Mouse (Mus musculus) hindbrain, embryonic 15.5 days (tissue): ENCODE measurements around the gene Fgf22. TPM values are rescaled to one million over a fixed set of nuclear protein-coding genes. Genes with fewer than 3 reads are reported as not detected.
A peak's percentile ranks its signal among the peaks of the same experiment; 100 is the strongest.

ENCODE experiments used
- ATAC-seq: fragments of 200-750 bp; cut with Nextera tagmentation; 2 replicates; pipeline ENCODE4 v1.8.0; 2017; ENCODE audit warnings: low read depth, moderate number of reproducible peaks, moderate TSS enrichment; ENCODE audit not compliant: low FRiP score
- H3K27ac ChIP-seq: fragments of 300-500 bp; sonication (generic); replicated peaks from 2 replicates; pipeline ENCODE4 v1.5.1; 2015; ENCODE audit warnings: mild to moderate bottlenecking, inconsistent platforms
- H3K27me3 ChIP-seq: fragments of 300-500 bp; sonication (generic); 2 replicates; pipeline ENCODE4 v1.6.1; 2015; ENCODE audit warnings: control low read depth, inconsistent platforms
- H3K36me3 ChIP-seq: fragments of 300-500 bp; sonication (generic); 2 replicates; pipeline ENCODE4 v1.6.1; 2015; ENCODE audit warnings: control low read depth, inconsistent platforms
- H3K4me1 ChIP-seq: fragments of 300-500 bp; sonication (generic); replicated peaks from 2 replicates; pipeline ENCODE4 v1.6.1; 2015; ENCODE audit warnings: control low read depth, inconsistent platforms
- H3K4me2 ChIP-seq: fragments of 300-500 bp; sonication (generic); 2 replicates; pipeline ENCODE4 v1.6.1; 2015; ENCODE audit warnings: moderate library complexity, mild to moderate bottlenecking, inconsistent platforms
- H3K4me3 ChIP-seq: fragments of 300-500 bp; sonication (generic); 2 replicates; pipeline ENCODE4 v1.5.1; 2015; ENCODE audit warnings: mild to moderate bottlenecking, inconsistent platforms
- H3K9ac ChIP-seq: fragments of 300-500 bp; sonication (generic); 2 replicates; pipeline ENCODE4 v1.6.1; 2015; ENCODE audit warnings: inconsistent platforms
- H3K9me3 ChIP-seq: fragments of 300-500 bp; sonication (generic); 2 replicates; pipeline ENCODE4 v1.6.1; 2016; ENCODE audit warnings: control low read depth, inconsistent platforms
- WGBS: fragments of 180-500 bp; shearing (Covaris S2); methylation state at CpG from one replicate; pipeline ENCODE4 v1.1.7; 2015; 5-methylcytosine and 5-hydroxymethylcytosine counted together
- polyA plus RNA-seq: library from polyadenylated mRNA; unstranded; fragments of >200 nt; fragmentation: Nextera tagmentation; extraction: Ambion mirVana; gene quantifications from 2 replicates; pipeline ENCODE4 v1.2.1, GENCODE M21; 2015

The Fgf22 gene
- polyA plus RNA-seq, 1 experiment from 2014 or later: 2.2 TPM

- ATAC-seq: peak; percentile 57
- H3K4me3 ChIP-seq: peak within 1 kb of the TSS; percentile 86
- peak within 1 kb of the TSS; percentile 64 for H3K27ac ChIP-seq
- peaks cover 28% of the 10 kb centered on the region for H3K4me1 ChIP-seq
- 2% methylated on average over 54 of the region's 91 CpGs for whole genome bisulfite sequencing
- peaks cover 24% of the 10 kb centered on the region for H3K27me3 ChIP-seq
- peak within 1 kb of the TSS; percentile 84 for H3K9ac ChIP-seq
- H3K4me2 ChIP-seq: peak within 1 kb of the TSS; percentile 82
- peaks cover 5% of the 10 kb centered on the region for H3K36me3 ChIP-seq
- no peaks in the 10 kb centered on the region for H3K9me3 ChIP-seq
Observed at GRCm38 (mm10) chr10:79716254-79716987, 38.5 kb upstream of the Fgf22 start, which contains the start of gene Hcn2. TSS of gene Hcn2 (plus strand) at chr10:79716634.

- peak overlapping the region; percentile 64 for H3K27ac ChIP-seq
- H3K36me3 ChIP-seq: no peaks in the 10 kb centered on the region
- H3K9me3 ChIP-seq: no peaks in the 10 kb centered on the region
- peak overlapping the region; percentile 86 for H3K4me3 ChIP-seq
- ATAC-seq: 0 out of 2 replicates have a peak, but pooled peaks have one; percentile 3
- 0% methylated on average over 42 of the region's 44 CpGs for WGBS
- H3K9ac ChIP-seq: peak overlapping the region; percentile 84
- H3K27me3 ChIP-seq: peaks cover 24% of the 10 kb centered on the region
- H3K4me1 ChIP-seq: peaks cover 28% of the 10 kb centered on the region
- H3K4me2 ChIP-seq: peak overlapping the region; percentile 82
Observed at GRCm38 (mm10) chr10:79716988-79717355, 37.9 kb upstream of the Fgf22 start.

DNA sequence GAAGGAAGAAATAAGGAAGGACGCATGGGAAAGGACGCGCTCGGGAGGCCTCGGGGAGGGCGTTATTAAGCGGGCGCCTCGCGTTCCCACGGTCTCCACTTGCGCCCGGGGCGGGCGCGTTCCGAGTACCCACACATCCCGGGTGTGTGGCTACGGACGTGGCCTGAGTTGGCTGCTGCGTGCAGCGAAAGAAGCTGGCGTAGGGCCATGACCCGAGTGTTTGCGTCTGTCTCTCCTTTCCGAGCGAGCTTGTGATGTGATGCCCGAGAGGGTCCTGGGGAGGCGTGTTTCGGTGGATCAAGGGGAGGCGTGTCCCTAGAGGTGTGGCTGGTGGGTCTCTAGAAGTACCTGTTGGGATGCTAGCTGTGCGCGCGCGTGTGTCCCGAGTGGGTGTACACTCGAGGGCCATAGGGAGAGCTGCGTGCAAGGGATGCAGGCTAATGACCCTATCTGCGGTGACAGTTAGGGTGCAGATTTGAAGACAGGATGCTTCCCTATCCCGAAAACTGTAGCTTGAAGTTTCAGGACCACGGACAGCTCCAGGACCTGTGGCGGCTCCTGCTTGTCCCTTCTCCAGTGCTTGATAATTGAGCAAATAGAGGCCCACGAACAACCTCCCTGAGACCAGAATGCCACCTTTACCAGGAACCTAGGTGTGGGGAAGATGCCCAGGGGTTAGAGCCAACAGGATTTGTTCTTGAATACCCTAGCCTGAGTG is 37.1 kb upstream of the Fgf22 start:
- Histone ChIP-seq H3K4me2 (peak overlapping the region; percentile 82), H3K9ac (peak overlapping the region; percentile 84), H3K4me3 (peak overlapping the region; percentile 86), H3K9me3 (no peaks in the 10 kb centered on the region), H3K36me3 (no peaks in the 10 kb centered on the region), H3K4me1 (peaks cover 33% of the 10 kb centered on the region), H3K27me3 (peaks cover 24% of the 10 kb centered on the region), H3K27ac (no peak overlapping the region)
- 2% methylated on average over 43 of the region's 43 CpGs for whole genome bisulfite sequencing
- ATAC-seq: no peak

- peaks cover 28% of the 10 kb centered on the region for H3K4me1 ChIP-seq
- H3K9me3 ChIP-seq: no peaks in the 10 kb centered on the region
- no peak for ATAC-seq
- H3K4me3 ChIP-seq: no peak overlapping the region
- 55% methylated on average over 5 of the region's 5 CpGs for WGBS
- no peak overlapping the region for H3K4me2 ChIP-seq
- no peaks in the 10 kb centered on the region for H3K36me3 ChIP-seq
- no peak overlapping the region for H3K9ac ChIP-seq
- no peak overlapping the region for H3K27ac ChIP-seq
- H3K27me3 ChIP-seq: peaks cover 9% of the 10 kb centered on the region
Observed at GRCm38 (mm10) chr10:79721089-79721488, 33.8 kb upstream of the Fgf22 start.

GRCm38 (mm10) chr10:79723047-79723446 is 31.8 kb upstream of the Fgf22 start:
- H3K4me1 ChIP-seq: peaks cover 10% of the 10 kb centered on the region
- no peak overlapping the region for H3K9ac ChIP-seq
- H3K27me3 ChIP-seq: peaks cover 4% of the 10 kb centered on the region
- H3K9me3 ChIP-seq: no peaks in the 10 kb centered on the region
- H3K4me3 ChIP-seq: no peak overlapping the region
- 52% methylated on average over 6 of the region's 6 CpGs for WGBS
- peaks cover 6% of the 10 kb centered on the region; the same call in 1 of the 2 replicates for H3K36me3 ChIP-seq
- no peak overlapping the region for H3K4me2 ChIP-seq
- H3K27ac ChIP-seq: no peak overlapping the region
- ATAC-seq: peak; percentile 43; the same call in 1 of the 2 replicates

GRCm38 (mm10) chr10:79723692-79724091 is 31.2 kb upstream of the Fgf22 start:
- H3K36me3 ChIP-seq: peaks cover 6% of the 10 kb centered on the region; the same call in 1 of the 2 replicates
- no peak overlapping the region for H3K4me3 ChIP-seq
- no peak overlapping the region for H3K4me2 ChIP-seq
- H3K4me1 ChIP-seq: 0 out of 2 replicates have a peak, but pooled peaks cover 5% of the 10 kb centered on the region
- H3K9ac ChIP-seq: no peak overlapping the region
- no peaks in the 10 kb centered on the region for H3K27me3 ChIP-seq
- no peaks in the 10 kb centered on the region for H3K9me3 ChIP-seq
- H3K27ac ChIP-seq: no peak overlapping the region
- no peak for ATAC-seq
- 88% methylated on average over 7 of the region's 7 CpGs for WGBS

GRCm38 (mm10) chr10:79726090-79726489 is 28.8 kb upstream of the Fgf22 start:
- 0 out of 2 replicates have a peak, but pooled peaks cover 5% of the 10 kb centered on the region for H3K4me1 ChIP-seq
- no peaks in the 10 kb centered on the region for H3K9me3 ChIP-seq
- WGBS: 32% methylated on average over 11 of the region's 11 CpGs
- no peak overlapping the region for H3K9ac ChIP-seq
- peaks cover 11% of the 10 kb centered on the region; the same call in 1 of the 2 replicates for H3K36me3 ChIP-seq
- no peaks in the 10 kb centered on the region for H3K27me3 ChIP-seq
- no peak overlapping the region for H3K4me2 ChIP-seq
- ATAC-seq: no peak
- H3K4me3 ChIP-seq: no peak overlapping the region
- H3K27ac ChIP-seq: no peak overlapping the region

GRCm38 (mm10) chr10:79728323-79729249 is 26.3 kb upstream of the Fgf22 start:
- peaks cover 35% of the 10 kb centered on the region for H3K36me3 ChIP-seq
- H3K27me3 ChIP-seq: no peaks in the 10 kb centered on the region
- no peak for ATAC-seq
- no peaks in the 10 kb centered on the region for H3K9me3 ChIP-seq
- no peak overlapping the region for H3K4me2 ChIP-seq
- no peak overlapping the region for H3K27ac ChIP-seq
- no peaks in the 10 kb centered on the region for H3K4me1 ChIP-seq
- H3K9ac ChIP-seq: no peak overlapping the region
- 71% methylated on average over 28 of the region's 28 CpGs for WGBS
- no peak overlapping the region for H3K4me3 ChIP-seq

- ATAC-seq: no peak; the same call in 1 of the 2 replicates
- Histone ChIP-seq H3K4me3 (no peak overlapping the region), H3K4me1 (no peaks in the 10 kb centered on the region), H3K27ac (no peak overlapping the region), H3K9me3 (no peaks in the 10 kb centered on the region), H3K27me3 (no peaks in the 10 kb centered on the region), H3K36me3 (peaks cover 43% of the 10 kb centered on the region), H3K4me2 (no peak overlapping the region), H3K9ac (no peak overlapping the region)
- WGBS: 74% methylated on average over 13 of the region's 13 CpGs
Observed at GRCm38 (mm10) chr10:79729357-79729965, 25.4 kb upstream of the Fgf22 start.

GRCm38 (mm10) chr10:79732500-79732899 is 22.4 kb upstream of the Fgf22 start:
- Histone ChIP-seq H3K36me3 (peaks cover 68% of the 10 kb centered on the region), H3K4me2 (no peak overlapping the region), H3K9ac (no peak overlapping the region), H3K27me3 (no peaks in the 10 kb centered on the region), H3K27ac (no peak overlapping the region), H3K4me1 (no peaks in the 10 kb centered on the region), H3K4me3 (no peak overlapping the region), H3K9me3 (peaks cover 5% of the 10 kb centered on the region; the same call in 1 of the 2 replicates)
- WGBS: 97% methylated on average over 1 of the region's 1 CpGs
- no peak for ATAC-seq

DNA sequence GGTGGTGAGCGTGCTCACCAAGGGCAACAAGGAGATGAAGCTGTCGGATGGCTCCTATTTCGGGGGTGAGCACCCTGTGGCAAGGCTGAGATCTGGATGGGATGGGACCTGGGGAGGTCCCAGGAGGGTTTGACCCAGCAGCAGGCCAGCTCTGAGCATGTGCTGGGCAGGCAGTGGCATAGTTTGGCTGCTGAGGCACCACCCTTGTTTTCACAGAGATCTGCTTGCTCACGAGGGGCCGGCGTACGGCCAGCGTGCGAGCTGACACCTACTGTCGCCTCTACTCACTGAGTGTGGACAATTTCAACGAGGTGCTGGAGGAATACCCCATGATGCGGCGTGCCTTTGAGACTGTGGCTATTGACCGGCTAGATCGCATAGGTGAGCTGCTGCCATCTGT is 21.0 kb upstream of the Fgf22 start:
- H3K4me3 ChIP-seq: no peak overlapping the region
- no peaks in the 10 kb centered on the region for H3K27me3 ChIP-seq
- no peak overlapping the region for H3K27ac ChIP-seq
- H3K4me2 ChIP-seq: no peak overlapping the region
- WGBS: 92% methylated on average over 15 of the region's 15 CpGs
- peaks cover 81% of the 10 kb centered on the region for H3K36me3 ChIP-seq
- H3K9me3 ChIP-seq: peaks cover 19% of the 10 kb centered on the region
- no peak overlapping the region for H3K9ac ChIP-seq
- no peak for ATAC-seq
- H3K4me1 ChIP-seq: no peaks in the 10 kb centered on the region
